Mouse (Mus musculus): Measurements from ENCODE around the gene Thbd. TPM values are rescaled to one million over a fixed set of nuclear protein-coding genes. Genes with fewer than 3 reads are reported as not detected.

Gene Thbd
- polyA plus RNA-seq, 1 experiment from 2014 or later, result 4.8 TPM

DNA sequence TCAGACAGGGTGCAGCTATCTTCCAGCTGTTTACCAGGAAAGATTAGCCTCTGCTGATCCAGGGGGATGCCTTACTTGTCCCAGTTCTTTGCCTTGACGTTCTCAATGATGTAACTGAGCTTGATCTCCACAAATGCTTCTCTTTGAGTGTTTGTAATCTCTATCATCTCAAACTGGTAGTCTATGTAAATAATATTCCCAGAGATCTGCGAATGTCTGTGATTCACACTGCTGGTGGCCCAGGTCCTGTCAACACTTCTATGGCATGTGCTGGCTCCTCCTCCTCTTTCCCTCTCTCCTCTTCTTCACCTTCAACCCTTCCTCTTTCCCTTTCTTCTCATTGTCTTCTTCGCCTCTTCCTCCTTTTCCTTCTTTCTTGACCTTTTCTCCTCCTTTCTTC, 11.2 kb upstream of the Thbd start:
- Histone ChIP-seq H3K36me3 (replicated peaks) (no peaks in the 10 kb centered on the region), H3K9me3 (no peaks in the 10 kb centered on the region), H3K9ac (no peak overlapping the region), H3K27ac (no peak overlapping the region), H3K27me3 (no peaks in the 10 kb centered on the region), H3K4me3 (replicated peaks) (no peak overlapping the region), H3K4me2 (no peak overlapping the region), H3K4me1 (no peaks in the 10 kb centered on the region)
- ATAC-seq (ENCODE audit: low FRiP score), result no peak
- 75% methylated on average over 3 of the region's 3 CpGs for WGBS

DNA sequence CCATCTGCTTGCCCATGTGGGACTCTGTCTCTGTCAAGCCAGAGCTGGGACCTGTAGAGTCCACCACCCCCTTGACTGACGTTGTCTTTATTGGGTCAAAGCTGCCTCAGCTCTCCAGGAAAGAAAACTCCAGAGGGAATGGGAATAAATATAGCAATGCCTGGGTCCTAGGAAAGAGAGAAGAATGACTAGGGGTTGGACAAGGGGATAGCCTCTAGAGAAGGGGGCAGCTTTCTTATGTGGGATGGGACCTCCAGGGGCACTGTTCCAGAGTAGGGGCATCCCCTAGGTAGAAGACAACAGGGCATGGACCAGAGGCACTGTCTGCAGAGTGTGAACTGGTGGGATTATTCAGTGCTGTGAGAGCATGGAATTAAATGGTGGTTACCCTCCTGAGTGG, 1.8 kb upstream of the Thbd start:
- Histone ChIP-seq H3K4me2 (no peak overlapping the region), H3K27ac (no peak overlapping the region), H3K4me1 (peaks cover 28% of the 10 kb centered on the region), H3K36me3 (replicated peaks) (no peaks in the 10 kb centered on the region), H3K9ac (no peak overlapping the region), H3K4me3 (replicated peaks) (no peak overlapping the region), H3K9me3 (no peaks in the 10 kb centered on the region), H3K27me3 (peaks cover 47% of the 10 kb centered on the region)
- 81% methylated on average over 1 of the region's 1 CpGs for WGBS
- ATAC-seq (ENCODE audit: low FRiP score), result no peak

DNA sequence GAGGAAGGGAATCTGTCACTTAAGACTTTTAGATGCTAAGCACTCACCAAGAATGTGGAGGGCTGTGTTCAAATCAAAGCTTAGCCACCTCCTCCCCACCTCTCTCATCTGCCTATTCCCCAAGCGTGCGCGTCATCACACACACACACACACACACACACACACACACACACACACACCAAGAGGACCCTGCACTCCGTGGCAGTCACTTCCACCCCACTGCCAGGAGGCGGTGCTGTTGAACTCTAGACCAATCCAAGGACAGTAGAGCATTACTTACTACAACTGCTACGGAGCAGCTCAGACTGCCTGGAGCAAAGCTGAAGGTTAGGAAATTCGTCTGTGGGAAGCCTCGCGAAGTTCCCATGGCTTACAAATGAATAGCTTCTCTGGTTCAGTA, 1.2 kb upstream of the Thbd start:
- H3K4me3 ChIP-seq (replicated peaks), result no peak overlapping the region
- peaks cover 28% of the 10 kb centered on the region for H3K4me1 ChIP-seq

DNA sequence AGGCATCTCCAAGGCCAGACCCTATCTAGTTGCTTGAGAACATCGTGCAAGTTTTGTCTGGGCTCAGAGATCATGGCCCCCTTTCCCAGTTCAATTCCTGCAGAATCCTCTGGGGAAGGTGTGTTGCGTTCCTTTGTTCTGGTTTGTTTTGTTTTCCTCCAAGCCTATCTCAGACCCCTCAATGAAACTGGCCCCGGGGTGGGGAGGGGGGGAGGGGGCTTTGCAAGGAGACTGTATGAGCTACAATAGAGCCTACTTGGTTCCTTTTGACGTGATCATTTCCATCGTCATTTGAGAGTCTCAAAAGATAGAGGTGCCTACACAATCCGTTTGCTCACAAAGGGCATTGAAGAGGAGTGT, 753 bp upstream of the Thbd start:
- Histone ChIP-seq H3K4me2 (peak overlapping the region; percentile 58; the same call in 1 of the 2 replicates), H3K36me3 (replicated peaks) (no peaks in the 10 kb centered on the region), H3K27ac (no peak overlapping the region), H3K4me1 (peaks cover 28% of the 10 kb centered on the region), H3K9me3 (no peaks in the 10 kb centered on the region), H3K27me3 (peaks cover 49% of the 10 kb centered on the region), H3K9ac (no peak overlapping the region), H3K4me3 (replicated peaks) (no peak overlapping the region)
- WGBS, result 15% methylated on average over 6 of the region's 6 CpGs
- peak; percentile 15; the same call in 1 of the 2 replicates for ATAC-seq (ENCODE audit: low FRiP score)

More for the DNA sequence above, 1.2 kb upstream of the Thbd start:
- peak; percentile 63 for ATAC-seq (ENCODE audit: low FRiP score)
- Histone ChIP-seq H3K27ac (no peak overlapping the region), H3K27me3 (peaks cover 49% of the 10 kb centered on the region), H3K36me3 (replicated peaks) (no peaks in the 10 kb centered on the region), H3K9me3 (no peaks in the 10 kb centered on the region), H3K4me2 (no peak overlapping the region), H3K9ac (no peak overlapping the region)
- 18% methylated on average over 9 of the region's 9 CpGs for WGBS

DNA sequence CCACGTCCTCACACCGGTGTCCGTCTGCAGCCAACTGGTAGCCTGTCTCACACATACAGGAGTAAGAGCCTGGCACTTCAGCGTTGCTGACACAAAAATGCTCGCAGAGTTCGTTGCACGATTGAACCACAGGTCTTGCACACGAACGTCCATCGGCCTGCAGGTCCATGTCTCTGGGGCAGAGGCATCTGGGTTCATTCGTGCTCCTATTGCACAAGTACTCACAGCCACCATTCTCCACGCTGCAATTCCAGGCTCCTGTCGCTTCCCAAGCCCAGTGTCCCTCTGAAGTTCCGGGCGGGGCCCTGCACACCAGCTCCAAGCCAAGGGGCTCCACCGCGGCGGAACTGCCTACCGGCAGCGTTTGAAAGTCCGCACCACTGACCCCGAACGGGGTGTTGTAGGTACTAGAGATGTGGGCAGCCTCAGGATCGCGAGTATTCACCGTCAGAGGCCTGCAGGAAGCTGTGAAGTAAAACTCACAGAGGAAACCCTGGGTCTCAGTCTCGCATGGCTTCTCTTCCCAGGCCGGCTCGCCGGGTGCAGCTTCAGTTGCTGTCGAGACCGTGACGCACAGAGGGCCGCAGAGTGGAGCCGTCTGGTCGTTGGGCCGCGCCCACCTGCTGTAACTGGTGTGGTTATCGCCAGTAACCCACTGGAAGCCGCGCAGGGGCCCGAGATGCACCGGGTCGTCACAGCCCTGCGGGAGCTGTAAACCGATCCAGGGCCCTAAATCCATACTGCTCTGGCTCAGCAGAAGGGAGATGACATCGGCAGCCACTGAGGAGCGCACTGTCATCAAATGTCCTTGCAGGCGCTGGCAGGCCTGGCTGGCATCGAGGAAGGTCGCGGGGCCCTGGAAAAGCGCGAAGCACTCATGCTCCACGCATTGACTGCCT, 768 bp downstream of the Thbd start:
- peak; percentile 34; the same call in 1 of the 2 replicates for ATAC-seq (ENCODE audit: low FRiP score)
- Histone ChIP-seq H3K4me3 (replicated peaks) (peak overlapping the region; percentile 37), H3K4me2 (peak overlapping the region; percentile 58), H3K9me3 (no peaks in the 10 kb centered on the region), H3K27me3 (peaks cover 49% of the 10 kb centered on the region), H3K4me1 (peaks cover 28% of the 10 kb centered on the region), H3K36me3 (replicated peaks) (no peaks in the 10 kb centered on the region), H3K27ac (no peak overlapping the region), H3K9ac (peak overlapping the region; percentile 44)
- WGBS, result 3% methylated on average over 55 of the region's 55 CpGs

DNA sequence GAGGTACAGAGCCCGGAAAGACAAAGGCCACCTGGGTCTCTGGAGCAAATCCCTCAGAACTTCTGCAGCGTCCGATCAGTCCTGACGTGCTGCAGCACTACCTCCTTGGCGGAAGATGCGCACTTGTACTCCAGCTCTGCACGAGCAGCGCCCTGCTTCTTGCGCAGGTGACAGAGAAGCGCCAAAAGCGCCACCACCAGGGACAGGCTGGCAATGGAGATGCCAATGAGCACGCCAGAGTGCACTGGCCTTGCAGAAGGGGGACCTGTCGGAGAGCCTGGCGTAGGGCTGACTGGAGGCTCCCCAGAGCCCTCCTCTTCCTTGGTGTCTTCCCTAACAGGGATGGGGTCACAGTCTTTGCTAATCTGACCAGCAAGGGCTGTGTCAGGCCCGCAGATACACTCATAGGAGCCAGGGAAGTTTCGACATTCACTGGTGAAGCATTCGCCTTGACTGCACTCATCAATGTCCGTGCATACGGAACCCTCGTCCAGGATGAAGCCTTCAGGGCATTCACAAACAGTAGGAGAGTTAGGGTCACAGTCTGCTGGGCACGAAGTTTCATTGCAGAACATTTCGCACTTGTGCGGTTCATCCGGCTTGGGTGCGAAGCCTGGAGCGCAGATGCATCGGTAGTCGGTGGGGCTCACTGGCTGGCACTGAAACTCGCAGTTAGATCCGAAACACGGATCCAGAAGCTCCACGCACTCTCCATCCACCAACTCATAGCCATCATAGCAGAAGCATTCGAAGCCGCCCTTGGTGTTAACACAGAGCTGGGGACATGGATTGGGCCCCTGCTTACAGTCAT, 1.6 kb downstream of the Thbd start:
- no peak overlapping the region for H3K27ac ChIP-seq
- no peaks in the 10 kb centered on the region for H3K9me3 ChIP-seq
- H3K4me2 ChIP-seq, result peak overlapping the region; percentile 58
- H3K4me3 ChIP-seq (replicated peaks), result peak overlapping the region; percentile 37
- 0 out of 2 replicates have a peak, but pooled peaks have one; percentile 21 for ATAC-seq (ENCODE audit: low FRiP score)
- no peak overlapping the region for H3K9ac ChIP-seq
- H3K27me3 ChIP-seq, result peaks cover 49% of the 10 kb centered on the region
- peaks cover 28% of the 10 kb centered on the region for H3K4me1 ChIP-seq
- H3K36me3 ChIP-seq (replicated peaks), result no peaks in the 10 kb centered on the region
- WGBS, result 9% methylated on average over 34 of the region's 34 CpGs

DNA sequence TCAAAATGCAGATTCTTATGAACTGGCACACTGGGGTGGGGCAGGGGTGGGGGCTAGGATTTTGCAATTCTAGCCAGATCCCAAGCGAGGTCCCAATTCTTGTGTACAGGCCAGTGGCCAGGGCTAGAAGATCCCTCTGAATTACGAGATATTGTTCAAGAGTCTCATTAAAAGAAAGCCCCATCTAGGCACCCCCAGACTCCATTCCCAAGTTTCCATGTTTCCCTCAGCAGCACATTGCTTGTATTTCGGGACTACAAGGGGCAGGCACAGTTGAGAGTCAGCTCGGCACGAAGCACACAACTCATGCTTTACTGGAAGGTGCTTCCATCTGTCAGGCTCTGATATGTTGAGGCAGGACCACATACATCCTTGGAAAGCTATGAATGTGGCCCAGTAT, 3.1 kb downstream of the Thbd start:
- ATAC-seq (ENCODE audit: low FRiP score), result no peak
- Histone ChIP-seq H3K9me3 (no peaks in the 10 kb centered on the region), H3K9ac (no peak overlapping the region), H3K27ac (no peak overlapping the region), H3K4me1 (peaks cover 28% of the 10 kb centered on the region), H3K27me3 (peaks cover 47% of the 10 kb centered on the region), H3K4me3 (replicated peaks) (no peak overlapping the region), H3K4me2 (no peak overlapping the region), H3K36me3 (replicated peaks) (no peaks in the 10 kb centered on the region)
- 69% methylated on average over 5 of the region's 5 CpGs for WGBS

DNA sequence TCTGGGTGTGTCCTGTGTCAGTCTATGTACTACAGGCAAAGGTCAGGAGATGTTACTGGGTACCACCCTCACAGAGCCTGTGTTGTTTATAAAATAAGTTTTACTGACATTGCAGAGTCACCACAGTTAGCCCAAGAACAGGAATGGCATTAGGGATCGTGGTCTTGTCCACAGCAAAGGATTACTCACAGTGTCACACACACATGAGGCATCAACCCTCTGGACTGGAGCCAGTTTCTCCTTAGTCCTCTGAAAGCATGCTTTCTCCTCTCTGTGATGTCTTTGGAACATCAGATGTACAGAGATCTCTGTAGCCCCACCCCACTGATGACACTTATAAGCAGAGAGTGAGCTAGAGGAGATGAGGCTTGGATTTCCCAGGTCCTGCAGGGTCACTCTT, 5.8 kb downstream of the Thbd start:
- no peak for ATAC-seq (ENCODE audit: low FRiP score)
- WGBS, result 82% methylated on average over 1 of the region's 1 CpGs
- no peak overlapping the region for H3K9ac ChIP-seq
- H3K27me3 ChIP-seq, result peaks cover 31% of the 10 kb centered on the region
- no peak overlapping the region for H3K27ac ChIP-seq
- no peaks in the 10 kb centered on the region for H3K36me3 ChIP-seq (replicated peaks)
- no peaks in the 10 kb centered on the region for H3K9me3 ChIP-seq
- H3K4me1 ChIP-seq, result peaks cover 15% of the 10 kb centered on the region
- H3K4me3 ChIP-seq (replicated peaks), result no peak overlapping the region
- no peak overlapping the region for H3K4me2 ChIP-seq

DNA sequence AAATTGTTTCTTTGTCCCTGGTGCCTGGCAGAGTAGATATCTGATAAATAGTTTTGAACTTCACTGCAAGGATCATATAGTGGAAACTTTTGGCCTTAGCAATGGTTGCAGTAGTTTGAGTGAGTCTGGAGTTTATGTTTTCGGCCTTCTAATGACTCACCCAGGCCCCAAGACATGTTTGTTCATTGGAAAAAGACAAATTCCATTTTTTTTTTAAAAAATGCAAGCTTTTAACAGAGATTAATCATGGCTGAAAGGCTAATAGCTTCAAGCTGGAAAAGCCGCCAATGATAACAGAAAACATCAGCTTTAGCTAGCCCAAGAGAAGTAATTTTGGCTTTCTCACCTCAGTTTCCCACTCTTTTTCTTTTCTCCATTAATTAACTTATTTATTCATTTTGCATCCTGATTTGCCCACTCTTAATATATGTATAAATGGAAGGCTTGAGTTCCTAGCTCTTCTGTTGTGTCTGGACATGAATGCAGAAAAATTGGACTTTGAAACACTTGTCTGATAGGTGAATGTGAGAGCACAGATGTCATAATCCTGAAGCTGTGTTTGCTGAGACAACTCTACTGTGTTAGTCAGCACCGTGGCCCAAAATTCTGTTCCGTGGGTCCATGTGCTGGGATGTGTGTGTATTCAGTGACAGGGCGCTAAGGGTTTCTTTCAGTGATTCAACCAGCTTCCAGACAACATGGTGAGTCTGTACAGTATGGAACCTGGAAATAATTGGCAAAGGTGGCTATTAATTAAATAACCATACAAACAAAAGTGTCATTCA, 8.9 kb downstream of the Thbd start:
- no peak overlapping the region for H3K4me2 ChIP-seq
- no peaks in the 10 kb centered on the region for H3K9me3 ChIP-seq
- H3K36me3 ChIP-seq (replicated peaks), result no peaks in the 10 kb centered on the region
- H3K4me3 ChIP-seq (replicated peaks), result no peak overlapping the region
- no peak overlapping the region for H3K27ac ChIP-seq
- ATAC-seq (ENCODE audit: low FRiP score), result no peak
- peaks cover 10% of the 10 kb centered on the region; the same call in 1 of the 2 replicates for H3K4me1 ChIP-seq
- 90% methylated on average over 5 of the region's 5 CpGs for WGBS
- H3K27me3 ChIP-seq, result peaks cover 35% of the 10 kb centered on the region
- no peak overlapping the region for H3K9ac ChIP-seq

DNA sequence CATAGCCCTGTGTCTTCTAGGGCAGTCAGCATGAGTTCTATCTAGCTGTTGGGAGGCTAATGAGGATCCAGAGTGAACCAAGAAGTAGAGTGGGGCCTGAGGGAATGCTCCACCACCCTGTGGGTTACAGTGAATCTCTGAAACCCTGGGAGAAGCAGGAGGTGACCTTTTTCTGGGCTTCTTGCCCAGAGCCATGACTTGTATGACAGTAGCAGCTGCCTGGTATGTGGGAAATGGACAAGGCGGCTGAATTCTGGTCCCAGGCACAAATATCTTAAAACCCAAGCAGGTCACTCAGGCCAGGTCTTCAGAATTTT, 10.2 kb downstream of the Thbd start:
- no peak overlapping the region for H3K4me3 ChIP-seq (replicated peaks)
- peaks cover 10% of the 10 kb centered on the region; the same call in 1 of the 2 replicates for H3K4me1 ChIP-seq
- H3K9me3 ChIP-seq, result no peaks in the 10 kb centered on the region
- H3K27ac ChIP-seq, result no peak overlapping the region
- no peaks in the 10 kb centered on the region for H3K36me3 ChIP-seq (replicated peaks)
- 94% methylated on average over 1 of the region's 1 CpGs for WGBS
- H3K9ac ChIP-seq, result no peak overlapping the region
- no peak overlapping the region for H3K4me2 ChIP-seq
- ATAC-seq (ENCODE audit: low FRiP score), result no peak
- peaks cover 44% of the 10 kb centered on the region for H3K27me3 ChIP-seq

DNA sequence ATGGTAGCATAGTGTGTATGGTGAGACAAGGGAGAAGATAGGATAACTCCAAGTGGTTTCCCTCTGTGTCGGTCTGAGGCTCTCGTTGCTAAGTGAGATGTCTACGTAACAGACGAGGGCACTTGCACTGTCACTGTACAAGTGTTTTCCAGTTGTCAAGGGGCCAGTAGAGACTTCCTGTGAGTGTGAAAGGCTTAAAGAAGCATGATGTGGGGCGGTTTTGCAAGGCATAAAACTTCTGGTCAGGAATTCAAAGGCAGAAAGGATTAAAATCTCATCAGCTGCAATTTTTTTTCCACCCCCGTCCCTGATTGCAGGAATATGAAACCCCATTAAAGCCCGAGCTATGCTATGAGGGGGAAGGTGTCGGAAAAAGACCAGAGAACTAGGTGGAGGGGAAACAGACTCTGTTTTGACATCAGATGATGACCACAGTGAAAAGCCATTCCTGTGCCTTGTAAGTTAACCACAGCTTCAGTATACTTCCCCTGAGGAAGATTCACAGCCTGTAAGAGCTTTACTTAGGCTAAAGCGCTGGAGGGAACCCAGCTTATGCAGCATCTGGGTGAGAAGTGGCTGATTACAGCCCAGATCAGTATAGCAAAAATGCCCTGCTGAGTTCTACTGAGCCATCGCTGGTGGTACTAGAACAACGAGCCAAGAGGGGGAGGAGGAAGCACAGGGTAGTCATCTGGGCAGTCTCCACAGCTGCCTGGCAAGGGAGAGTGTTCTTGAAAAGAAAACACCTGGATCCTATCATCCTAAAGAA, 10.8 kb downstream of the Thbd start:
- H3K27me3 ChIP-seq, result peaks cover 44% of the 10 kb centered on the region
- H3K9me3 ChIP-seq, result no peaks in the 10 kb centered on the region
- no peak for ATAC-seq (ENCODE audit: low FRiP score)
- no peak overlapping the region for H3K4me3 ChIP-seq (replicated peaks)
- H3K4me2 ChIP-seq, result no peak overlapping the region
- H3K9ac ChIP-seq, result no peak overlapping the region
- no peaks in the 10 kb centered on the region for H3K36me3 ChIP-seq (replicated peaks)
- 74% methylated on average over 11 of the region's 11 CpGs for WGBS
- peaks cover 10% of the 10 kb centered on the region; the same call in 1 of the 2 replicates for H3K4me1 ChIP-seq
- no peak overlapping the region for H3K27ac ChIP-seq
